In the genomic region with DNA sequence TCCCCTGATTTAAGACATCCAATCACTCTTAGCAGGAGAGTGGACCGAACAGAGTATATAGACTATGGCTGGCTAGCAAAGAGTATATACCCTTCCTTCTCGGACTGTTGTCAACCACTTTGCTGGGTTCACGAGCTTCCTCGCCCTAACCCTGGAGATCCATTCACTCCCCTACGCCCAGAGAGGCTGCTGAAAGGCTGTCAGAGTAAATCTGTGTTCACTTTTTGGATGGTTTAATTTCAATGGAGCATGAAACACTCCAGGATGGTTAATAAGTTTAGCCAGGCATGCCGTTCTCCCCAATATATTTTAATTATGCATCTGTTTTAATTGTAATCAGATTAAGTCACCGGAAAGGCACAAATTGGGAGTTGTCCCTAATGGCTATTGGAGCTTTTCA, we compare ENCODE assay signal across 7 mouse cellular contexts. TPM values are rescaled to one million over a fixed set of nuclear protein-coding genes. Genes with fewer than 3 reads are reported as not detected.
A peak's percentile ranks its signal among the peaks of the same experiment; 100 is the strongest.
DNase-seq lines count a peak whose midpoint lies in the region; ATAC-seq and TF ChIP-seq lines count a peak whose summit lies in the region.

No protein-coding gene starts in this region.

- DNase-seq in left cerebral cortex, adult 2 months (ENCODE audit: extremely low spot score in 1 of 2, low spot score in 2 of 2), result no peak
- DNase-seq in left cerebral cortex, postnatal 14 days (ENCODE audit: low spot score in 2 of 2), result no peak
- peak; percentile 81 for DNase-seq in retina, embryonic 14.5 days (ENCODE audit: low spot score)
- no peak for DNase-seq in thymus, postnatal 36 days
- no peak for DNase-seq in urinary bladder, postnatal 36 days (ENCODE audit: low spot score in 2 of 2)

- no peaks in the 10 kb centered on the region for H3K36me3 ChIP-seq in forebrain, embryonic 15.5 days
- H3K36me3 ChIP-seq in limb, embryonic 13.5 days, result peaks cover 11% of the 10 kb centered on the region

- H3K9ac ChIP-seq in forebrain, embryonic 15.5 days (replicated peaks), result no peak overlapping the region
- peak overlapping the region; percentile 89 for H3K9ac ChIP-seq in limb, embryonic 13.5 days

- 13% methylated on average over 7 of the region's 7 CpGs for WGBS in forebrain, embryonic 15.5 days
- 34% methylated on average over 7 of the region's 7 CpGs for WGBS in limb, embryonic 13.5 days

- no peak for ATAC-seq in forebrain, embryonic 15.5 days (replicated peaks)
- ATAC-seq in limb, embryonic 13.5 days (ENCODE audit: low FRiP score, low read depth), result no peak

- H3K4me1 ChIP-seq in forebrain, embryonic 15.5 days, result peaks cover 17% of the 10 kb centered on the region
- peaks cover 35% of the 10 kb centered on the region for H3K4me1 ChIP-seq in limb, embryonic 13.5 days

- TF ChIP-seq CTCF in left cerebral cortex, adult 2 months (IDR thresholded peaks at IDR 0.05), result no peak

- no peaks in the 10 kb centered on the region for H3K27me3 ChIP-seq in forebrain, embryonic 15.5 days
- 0 out of 2 replicates have a peak, but pooled peaks cover 5% of the 10 kb centered on the region for H3K27me3 ChIP-seq in limb, embryonic 13.5 days

- no peaks in the 10 kb centered on the region for H3K9me3 ChIP-seq in forebrain, embryonic 15.5 days
- no peaks in the 10 kb centered on the region for H3K9me3 ChIP-seq in limb, embryonic 13.5 days

- H3K27ac ChIP-seq in left cerebral cortex, adult 2 months, result no peak overlapping the region
- no peak overlapping the region for H3K27ac ChIP-seq in forebrain, embryonic 15.5 days (replicated peaks)
- H3K27ac ChIP-seq in limb, embryonic 13.5 days, result peak overlapping the region; percentile 28; the same call in 1 of the 2 replicates

- H3K4me2 ChIP-seq in forebrain, embryonic 15.5 days (replicated peaks), result peak overlapping the region; percentile 92
- peak overlapping the region; percentile 88 for H3K4me2 ChIP-seq in limb, embryonic 13.5 days (replicated peaks)

- H3K4me3 ChIP-seq in left cerebral cortex, adult 2 months, result peak overlapping the region; percentile 78
- peak overlapping the region; percentile 75 for H3K4me3 ChIP-seq in forebrain, embryonic 15.5 days
- H3K4me3 ChIP-seq in limb, embryonic 13.5 days, result peak overlapping the region; percentile 86

- intact Hi-C loops in left cerebral cortex, adult 2 months (cut with DNase I), result loop anchor here (5.0 kb wide), 1 partner anchor 535 kb away; no protein-coding TSS in a partner anchor
- intact Hi-C loops in left cerebral cortex, postnatal 14 days (cut with DNase I), result loop anchor here (10.0 kb wide), 3 partner anchors 142 to 1788 kb away; no protein-coding TSS in a partner anchor

RNA-seq across cellular contexts. Expression of gene Tmtc2, which starts 1.9 kb away (rescaled TPM):
- 10 to 100 TPM; 11.5 to 12.7 TPM for total RNA-seq in left cerebral cortex, adult 2 months (2021)
- total RNA-seq in left cerebral cortex, postnatal 14 days (2021), result 10 to 100 TPM in 1 of 2 experiments, 1 to 10 TPM in 1; 9.4 to 10.8 TPM
- polyA plus RNA-seq in forebrain, embryonic 15.5 days (2015; fragmentation: Nextera tagmentation; extraction: Ambion mirVana), result 7.4 and 7.5 TPM in 2 replicates
- polyA plus RNA-seq in limb, embryonic 13.5 days (2015; fragmentation: Nextera tagmentation; extraction: Ambion mirVana), result 23.3 and 24.2 TPM in 2 replicates
